Mouse (Mus musculus) erythroblast, embryonic 14.5 days (primary cell): ENCODE results near the gene Me3. TPM values are rescaled to one million over a fixed set of nuclear protein-coding genes. Genes with fewer than 3 reads are reported as not detected.

Experiments used
- H3K27me3 ChIP-seq: 2 replicates; pipeline ENCODE4 v1.6.1; 2012; ENCODE audit warnings: inconsistent platforms; ENCODE audit not compliant: control insufficient read depth
- H3K36me3 ChIP-seq: 2 replicates; pipeline ENCODE4 v1.6.1; 2012; ENCODE audit warnings: mild to moderate bottlenecking, inconsistent platforms; ENCODE audit not compliant: control insufficient read depth
- H3K4me1 ChIP-seq: 2 replicates; pipeline ENCODE4 v1.6.1; 2012; ENCODE audit warnings: inconsistent platforms; ENCODE audit not compliant: control insufficient read depth
- H3K4me3 ChIP-seq: replicated peaks from 2 replicates; pipeline ENCODE3; 2012; ENCODE audit warnings: moderate library complexity, mild to moderate bottlenecking, inconsistent platforms
- H3K9me3 ChIP-seq: 2 replicates; pipeline ENCODE4 v1.6.1; 2012; ENCODE audit warnings: low read length, inconsistent platforms, mixed read lengths; ENCODE audit not compliant: control insufficient read depth
- GATA1 ChIP-seq: IDR thresholded peaks from 2 replicates; pipeline ENCODE4 v1.6.1; 2012; ENCODE audit warnings: low read length, inconsistent platforms, mixed read lengths
- TAL1 ChIP-seq: IDR thresholded peaks from 3 replicates; pipeline ENCODE4 v1.6.1; 2012; ENCODE audit warnings: low read length, inconsistent platforms, mixed read lengths
- polyA plus RNA-seq: library from polyadenylated mRNA; stranded (reverse); fragments of >175 nt; gene quantifications from 2 replicates; pipeline ENCODE4 v1.2.3, GENCODE M21; 2012

Gene Me3
- polyA plus RNA-seq, 1 experiment: not detected

GRCm38 (mm10) chr7:89623331-89623730 is 8.9 kb upstream of the Me3 start:
- no peak for TF ChIP-seq TAL1
- TF ChIP-seq GATA1: no peak
- H3K9me3 ChIP-seq: no peaks in the 10 kb centered on the region
- H3K27me3 ChIP-seq: no peaks in the 10 kb centered on the region
- H3K4me1 ChIP-seq: no peaks in the 10 kb centered on the region
- H3K4me3 ChIP-seq: no peak overlapping the region
- no peaks in the 10 kb centered on the region for H3K36me3 ChIP-seq

- Histone ChIP-seq H3K36me3 (no peaks in the 10 kb centered on the region), H3K9me3 (no peaks in the 10 kb centered on the region), H3K4me1 (no peaks in the 10 kb centered on the region), H3K4me3 (no peak overlapping the region), H3K27me3 (peaks cover 3% of the 10 kb centered on the region; the same call in 1 of the 2 replicates)
- TF ChIP-seq TAL1 (no peak), GATA1 (no peak)
Measured at GRCm38 (mm10) chr7:89627393-89627792, 4.8 kb upstream of the Me3 start.

GRCm38 (mm10) chr7:89628006-89628405 is 4.2 kb upstream of the Me3 start:
- peaks cover 9% of the 10 kb centered on the region for H3K27me3 ChIP-seq
- TF ChIP-seq TAL1 (no peak), GATA1 (no peak)
- H3K9me3 ChIP-seq: no peaks in the 10 kb centered on the region

GRCm38 (mm10) chr7:89629006-89629405 is 3.2 kb upstream of the Me3 start:
- Histone ChIP-seq H3K27me3 (peaks cover 9% of the 10 kb centered on the region), H3K36me3 (no peaks in the 10 kb centered on the region), H3K4me3 (no peak overlapping the region), H3K4me1 (no peaks in the 10 kb centered on the region), H3K9me3 (no peaks in the 10 kb centered on the region)
- TF ChIP-seq GATA1: no peak
- no peak for TF ChIP-seq TAL1

More at GRCm38 (mm10) chr7:89628006-89628405, 4.2 kb upstream of the Me3 start:
- Histone ChIP-seq H3K36me3 (no peaks in the 10 kb centered on the region), H3K4me1 (no peaks in the 10 kb centered on the region), H3K4me3 (no peak overlapping the region)

GRCm38 (mm10) chr7:89629914-89630313 is 2.3 kb upstream of the Me3 start:
- Histone ChIP-seq H3K27me3 (peaks cover 9% of the 10 kb centered on the region), H3K4me3 (no peak overlapping the region), H3K4me1 (no peaks in the 10 kb centered on the region), H3K9me3 (no peaks in the 10 kb centered on the region), H3K36me3 (no peaks in the 10 kb centered on the region)
- TF ChIP-seq GATA1 (no peak), TAL1 (no peak)

- no peaks in the 10 kb centered on the region for H3K9me3 ChIP-seq
- H3K4me1 ChIP-seq: no peaks in the 10 kb centered on the region
- peaks cover 9% of the 10 kb centered on the region for H3K27me3 ChIP-seq
- TF ChIP-seq TAL1: no peak
- no peak for TF ChIP-seq GATA1
- H3K36me3 ChIP-seq: no peaks in the 10 kb centered on the region
- no peak overlapping the region for H3K4me3 ChIP-seq
Measured at GRCm38 (mm10) chr7:89630796-89631195, 1.4 kb upstream of the Me3 start.

- no peaks in the 10 kb centered on the region for H3K4me1 ChIP-seq
- no peaks in the 10 kb centered on the region for H3K9me3 ChIP-seq
- H3K36me3 ChIP-seq: no peaks in the 10 kb centered on the region
- H3K27me3 ChIP-seq: no peaks in the 10 kb centered on the region
- TF ChIP-seq GATA1 (no peak), TAL1 (no peak)
- no peak overlapping the region for H3K4me3 ChIP-seq
Measured at GRCm38 (mm10) chr7:89640533-89640932, 8.3 kb downstream of the Me3 start.

- no peak overlapping the region for H3K4me3 ChIP-seq
- H3K27me3 ChIP-seq: no peaks in the 10 kb centered on the region
- H3K4me1 ChIP-seq: no peaks in the 10 kb centered on the region
- no peaks in the 10 kb centered on the region for H3K36me3 ChIP-seq
- no peak for TF ChIP-seq TAL1
- no peak for TF ChIP-seq GATA1
- H3K9me3 ChIP-seq: no peaks in the 10 kb centered on the region
Measured at GRCm38 (mm10) chr7:89640944-89641661, 8.9 kb downstream of the Me3 start.

- Histone ChIP-seq H3K36me3 (no peaks in the 10 kb centered on the region), H3K9me3 (no peaks in the 10 kb centered on the region), H3K27me3 (no peaks in the 10 kb centered on the region), H3K4me1 (no peaks in the 10 kb centered on the region), H3K4me3 (no peak overlapping the region)
- TF ChIP-seq TAL1: no peak
- TF ChIP-seq GATA1: no peak
Measured at GRCm38 (mm10) chr7:89645015-89645414, 12.8 kb downstream of the Me3 start.
